Mouse (Mus musculus) kidney, postnatal 4 days (tissue): Measurements from ENCODE around the gene Olfr229.
"Not testable (repeated sequence)": the region's sequence is repeated elsewhere in the genome, so short reads cannot be mapped to it uniquely, and the experiment has no call there.

ENCODE experiments used
- DNase-seq, 2 experiments: peaks; one replicate each; pipeline ENCODE4 v3.0.0; 2021; ENCODE audit warnings: mixed read lengths in 2 of 2

Olfr229 gene

GRCm38 (mm10) chr9:39907036-39907435, at the start of gene Olfr229:
TSS of gene Olfr229 (plus strand) at chr9:39907336.
- no peak for DNase-seq

DNA sequence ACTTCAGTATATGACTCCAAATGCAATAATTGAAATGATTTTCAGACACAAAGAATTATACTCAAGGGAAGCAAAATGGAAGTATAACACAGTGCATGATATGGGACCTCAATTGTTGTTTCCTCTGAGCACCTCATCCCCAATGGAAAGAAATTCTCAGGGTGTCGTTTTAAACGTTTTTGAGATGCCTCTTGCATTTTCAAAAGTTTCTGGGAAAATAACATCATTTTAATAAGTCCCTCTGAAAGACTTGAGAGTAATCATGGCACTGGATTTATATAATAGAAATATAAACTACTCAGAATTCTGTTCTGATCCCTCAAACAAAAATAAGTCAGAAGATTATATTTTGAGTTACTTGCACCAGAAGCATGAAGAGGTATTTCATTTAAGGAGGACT, 41.0 kb upstream of the Olfr229 start, which contains the start of gene Olfr972:
Gene Olfr972, plus strand, starts transcription at position 301 of the 400 bp plus-strand sequence.
- DNase-seq = no peak

- DNase-seq = not testable (repeated sequence)
These were observed 35.1 kb upstream of the Olfr229 start for GRCm38 (mm10) chr9:39871986-39872385.

- not testable (repeated sequence) for DNase-seq
These were observed 29.4 kb upstream of the Olfr229 start for GRCm38 (mm10) chr9:39877541-39878396.

- DNase-seq = no peak
These were observed 2.0 kb upstream of the Olfr229 start for GRCm38 (mm10) chr9:39905106-39905505.

- DNase-seq = no peak
These were observed 2.8 kb downstream of the Olfr229 start for GRCm38 (mm10) chr9:39909939-39910338.

GRCm38 (mm10) chr9:39927975-39928836, 21.1 kb downstream of the Olfr229 start:
- DNase-seq = not testable (repeated sequence)

GRCm38 (mm10) chr9:39928837-39929236, 21.7 kb downstream of the Olfr229 start:
- not testable (repeated sequence) for DNase-seq

DNA sequence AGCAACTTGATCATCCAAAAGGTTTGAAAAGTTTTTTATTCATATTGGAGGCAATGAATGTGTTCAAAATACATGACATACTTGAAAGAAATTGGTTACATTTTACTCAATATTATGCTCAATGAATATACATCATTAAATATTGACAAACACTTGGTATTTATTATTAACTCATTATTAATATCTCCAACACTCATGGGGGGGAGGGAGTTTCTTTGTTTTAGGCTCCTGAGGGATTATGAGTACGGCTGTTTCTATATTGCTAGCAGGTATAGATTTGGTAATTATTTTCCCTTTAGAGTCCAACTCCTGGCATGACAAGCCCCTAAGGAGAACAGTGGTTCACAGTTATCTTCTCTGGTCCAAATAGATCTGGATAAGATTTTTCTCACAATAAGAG, 30.1 kb downstream of the Olfr229 start, which contains the start of gene Olfr974:
Gene Olfr974, plus strand, starts transcription at position 301 of the 400 bp plus-strand sequence.
- DNase-seq = no peak

DNA sequence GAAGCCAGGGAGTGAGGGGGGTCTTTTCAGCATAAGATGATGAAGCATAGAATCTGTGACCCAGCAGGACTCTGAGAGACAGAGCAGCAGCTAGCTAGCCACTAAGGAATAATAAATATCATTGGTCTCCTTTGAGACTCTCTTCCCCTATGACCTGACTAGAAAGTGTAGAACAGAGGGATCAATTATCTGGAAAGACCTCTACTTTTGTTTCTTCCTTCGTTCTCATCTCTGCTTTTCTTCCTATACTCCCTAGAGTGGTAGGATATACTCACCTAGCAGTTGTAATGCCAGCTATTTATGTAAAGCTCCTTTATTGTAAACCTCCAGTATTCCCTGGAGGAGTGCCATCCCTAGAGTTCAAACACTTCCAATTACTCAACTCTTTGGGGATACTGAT, 44.8 kb downstream of the Olfr229 start, which contains the start of gene Olfr975:
Gene Olfr975, minus strand, starts transcription at position 101 of the 400 bp plus-strand sequence.
- DNase-seq = no peak

DNA sequence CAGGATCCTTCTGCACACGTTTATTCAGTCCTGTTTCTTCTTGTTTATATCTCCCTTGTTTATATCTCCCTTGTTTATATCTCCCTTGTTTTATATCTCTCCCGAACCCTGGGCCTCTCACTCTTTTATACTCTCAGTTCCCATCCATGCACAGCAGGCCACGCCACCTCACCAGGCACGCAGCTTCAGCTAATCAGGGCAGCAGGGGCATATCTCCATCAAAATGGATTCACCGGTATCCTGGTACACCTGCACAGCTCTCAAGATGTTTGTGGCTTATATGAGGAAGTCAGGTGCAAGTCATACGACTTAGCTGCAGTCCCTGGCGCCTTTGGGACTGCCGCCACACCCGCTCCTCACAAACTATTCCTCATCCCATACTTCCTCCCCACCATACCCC, 53.9 kb downstream of the Olfr229 start, which contains the start of gene Olfr976:
Gene Olfr976, minus strand, starts transcription at position 101 of the 400 bp plus-strand sequence.
- DNase-seq = not testable (repeated sequence)
